Mouse (Mus musculus): Measurements from ENCODE around the gene Rnf6.

- no peak for TF ChIP-seq POLR2A (IDR thresholded peaks at IDR 0.05; ENCODE audit: extremely low read depth, insufficient read depth, low read length)
- TF ChIP-seq CTCF (IDR thresholded peaks at IDR 0.05; ENCODE audit: low read depth, low read length), result no peak
Measured at GRCm38 (mm10) chr5:146193360-146193759, 28.0 kb downstream of the Rnf6 start.
